ENCODE assay signal across 18 mouse cellular contexts in the genomic region with DNA sequence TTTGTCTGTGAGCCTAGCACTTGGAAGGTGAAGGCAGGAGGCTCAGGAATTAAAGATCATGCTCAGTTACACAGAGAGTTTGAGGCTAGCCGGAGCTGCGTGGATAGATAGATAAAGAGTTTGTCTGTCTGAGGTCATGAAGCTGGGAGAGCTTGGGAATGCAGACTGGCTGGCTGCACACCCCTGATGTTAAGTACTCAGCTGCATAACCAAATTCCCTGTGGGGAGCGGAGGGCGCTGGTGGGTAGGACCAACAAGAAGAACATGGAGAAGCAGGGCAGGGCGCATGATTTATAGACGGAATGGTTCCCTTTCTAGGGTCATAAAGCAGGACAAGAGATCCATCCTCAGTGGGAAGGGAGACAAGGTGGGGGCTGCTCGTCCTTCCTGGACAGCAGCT. TPM values are rescaled to one million over a fixed set of nuclear protein-coding genes. Genes with fewer than 3 reads are reported as not detected.
"Had no signal": no experiment of that assay in that cellular context is flagged by ENCODE, and none has a peak within 500 bp of the region (broad histone marks: within the 10 kb centered on the region; RNA-seq: fewer than 3 reads in every experiment).

No protein-coding gene starts in this region.

- H3K9me3 ChIP-seq: neural tube, embryonic 15.5 days; stomach, embryonic 15.5 days had no signal

- H3K9ac ChIP-seq: neural tube, embryonic 15.5 days; stomach, embryonic 15.5 days had no signal

- H3K4me1 ChIP-seq: neural tube, embryonic 15.5 days; stomach, embryonic 15.5 days had no signal

- H3K4me3 ChIP-seq: neural tube, embryonic 15.5 days; stomach, embryonic 15.5 days had no signal

- H3K27ac ChIP-seq: neural tube, embryonic 15.5 days; stomach, embryonic 15.5 days; stomach, postnatal 0 days had no signal

- H3K27me3 ChIP-seq: neural tube, embryonic 15.5 days; stomach, embryonic 15.5 days had no signal

- H3K36me3 ChIP-seq: neural tube, embryonic 15.5 days; stomach, embryonic 15.5 days had no signal

- DNase-seq: retina, postnatal 1 day; right cerebral cortex, adult 18-20 months; right cerebral cortex, postnatal 14 days; right cerebral cortex, postnatal 25 days; right cerebral cortex, postnatal 4 days; spleen, adult 18-20 months; thymus, adult 18-20 months; thymus, adult 2 months; thymus, postnatal 14 days; thymus, postnatal 25 days; thymus, postnatal 36 days; thymus, postnatal 4 days had no signal

- H3K4me2 ChIP-seq: neural tube, embryonic 15.5 days; stomach, embryonic 15.5 days had no signal

RNA-seq across cellular contexts. Expression of a gene that starts 16.4 kb away (rescaled TPM):
- total RNA-seq: neutrophil, adult 5-6 weeks had no signal
- polyA plus RNA-seq: neural tube, embryonic 14.5 days; neural tube, embryonic 15.5 days; stomach, embryonic 14.5 days had no signal
